Mouse (Mus musculus) olfactory bulb, adult 2 months (tissue): Measurements from ENCODE around the gene Nfatc3.

Experiments used
- CTCF ChIP-seq: fragments of 200-500 bp; IDR thresholded peaks from 2 replicates; pipeline ENCODE4 v1.5.1; 2012; ENCODE audit warnings: low read depth, mild to moderate bottlenecking, low read length, moderate library complexity; ENCODE audit not compliant: insufficient read depth
- POLR2A ChIP-seq: fragments of 200-500 bp; IDR thresholded peaks from 2 replicates; pipeline ENCODE4 v1.6.1; 2012; ENCODE audit warnings: mild to moderate bottlenecking, low read depth, low read length, moderate library complexity; ENCODE audit not compliant: insufficient read depth

GRCm38 (mm10) chr8:106134751-106135571 is 76.3 kb downstream of the Nfatc3 start:
- TF ChIP-seq CTCF (no peak), POLR2A (no peak)
